Mouse (Mus musculus): ENCODE measurements around the gene Pla2g2e. TPM values are rescaled to one million over a fixed set of nuclear protein-coding genes. Genes with fewer than 3 reads are reported as not detected.

Gene Pla2g2e
- polyA plus RNA-seq, 1 experiment from 2014 or later: not detected

DNA sequence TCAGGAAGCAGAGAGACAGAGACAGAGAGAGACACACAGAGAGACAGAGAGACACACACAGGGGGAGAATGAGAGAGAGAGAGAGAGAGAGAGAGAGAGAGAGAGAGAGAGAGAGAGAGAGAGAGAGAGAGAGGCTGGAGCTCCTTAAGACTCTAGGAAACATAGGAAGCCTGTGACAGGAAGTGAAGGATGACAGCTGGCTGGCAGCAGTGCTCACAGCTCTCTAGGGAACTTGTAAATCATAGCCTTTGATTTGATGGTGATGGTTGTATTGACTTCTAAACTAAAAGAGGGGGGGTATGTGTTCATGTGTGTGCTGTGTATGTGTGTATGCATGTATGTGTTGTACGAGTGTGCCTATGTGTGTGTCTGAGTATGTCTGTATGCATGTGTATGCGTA, 1.8 kb upstream of the Pla2g2e start:
- Histone ChIP-seq H3K9me3 (ENCODE audit: control insufficient read depth, low read length) (no peaks in the 10 kb centered on the region), H3K4me3 (ENCODE audit: low read depth, low read length) (no peak overlapping the region), H3K4me2 (replicated peaks; ENCODE audit: low read depth) (no peak overlapping the region), H3K27me3 (ENCODE audit: control insufficient read depth, insufficient read depth, low read length) (no peaks in the 10 kb centered on the region), H3K27ac (replicated peaks) (no peak overlapping the region), H3K4me1 (replicated peaks; ENCODE audit: control insufficient read depth, insufficient read depth) (no peaks in the 10 kb centered on the region), H3K9ac (ENCODE audit: low read length) (no peak overlapping the region), H3K36me3 (ENCODE audit: control insufficient read depth, insufficient read depth, low read length) (no peaks in the 10 kb centered on the region)
- TF ChIP-seq CTCF (IDR thresholded peaks at IDR 0.05; ENCODE audit: low read depth): no peak
- TF ChIP-seq EP300 (optimal IDR thresholded peaks at IDR 0.05): no peak
- WGBS: 88% methylated on average over 2 of the region's 2 CpGs
- DNase-seq (ENCODE audit: low spot score): no peak
- no peak for ATAC-seq (ENCODE audit: low FRiP score, low TSS enrichment)

DNA sequence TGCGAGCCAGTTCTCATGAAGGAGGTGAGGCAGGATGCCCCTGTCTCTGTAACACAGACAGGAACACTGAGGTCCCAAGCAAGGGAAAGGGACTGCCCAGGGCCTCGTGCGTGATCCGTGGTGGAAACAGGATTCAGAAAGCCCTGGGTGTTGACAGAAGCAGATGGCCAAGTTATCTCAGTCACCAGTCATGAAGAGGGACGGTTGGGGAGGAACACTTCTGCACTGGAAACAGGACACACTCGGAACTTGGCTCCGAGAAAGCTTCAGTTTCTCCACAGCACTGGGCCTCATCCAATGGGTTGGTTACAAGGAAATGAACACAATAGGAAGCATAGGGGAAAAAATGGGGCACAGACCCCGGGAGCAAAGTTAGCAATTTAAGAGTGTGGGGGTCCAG, 1.0 kb downstream of the Pla2g2e start:
- Histone ChIP-seq H3K9me3 (ENCODE audit: control insufficient read depth, low read length) (no peaks in the 10 kb centered on the region), H3K4me3 (ENCODE audit: low read depth, low read length) (no peak overlapping the region), H3K4me2 (replicated peaks; ENCODE audit: low read depth) (no peak overlapping the region), H3K4me1 (replicated peaks; ENCODE audit: control insufficient read depth, insufficient read depth) (no peaks in the 10 kb centered on the region), H3K36me3 (ENCODE audit: control insufficient read depth, insufficient read depth, low read length) (no peaks in the 10 kb centered on the region), H3K9ac (ENCODE audit: low read length) (no peak overlapping the region), H3K27me3 (ENCODE audit: control insufficient read depth, insufficient read depth, low read length) (no peaks in the 10 kb centered on the region), H3K27ac (replicated peaks) (no peak overlapping the region)
- WGBS: 58% methylated on average over 8 of the region's 8 CpGs
- no peak for DNase-seq (ENCODE audit: low spot score)
- TF ChIP-seq CTCF (IDR thresholded peaks at IDR 0.05; ENCODE audit: low read depth) (no peak), EP300 (optimal IDR thresholded peaks at IDR 0.05) (no peak)
- no peak for ATAC-seq (ENCODE audit: low FRiP score, low TSS enrichment)

DNA sequence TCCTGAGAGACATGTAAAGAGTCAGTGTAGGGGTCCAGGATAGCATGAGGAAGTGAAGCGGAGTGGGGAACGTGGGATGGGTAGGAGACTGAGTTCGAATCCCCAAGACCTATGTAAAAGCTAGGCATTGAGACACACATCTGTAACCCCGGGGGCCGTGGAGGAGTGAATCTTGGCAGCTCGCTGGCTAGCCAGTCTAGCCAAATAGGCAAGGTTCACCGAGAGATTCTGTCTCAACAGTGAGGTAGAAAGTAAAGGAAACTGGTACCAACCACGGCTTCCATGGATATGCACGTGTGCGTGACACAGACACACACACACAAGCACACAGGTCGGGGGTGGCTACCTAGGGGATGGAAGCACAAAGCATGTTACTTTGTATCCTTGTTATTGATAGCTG, 2.1 kb downstream of the Pla2g2e start:
- Histone ChIP-seq H3K4me1 (replicated peaks; ENCODE audit: control insufficient read depth, insufficient read depth) (no peaks in the 10 kb centered on the region), H3K9ac (ENCODE audit: low read length) (no peak overlapping the region), H3K4me3 (ENCODE audit: low read depth, low read length) (no peak overlapping the region), H3K4me2 (replicated peaks; ENCODE audit: low read depth) (no peak overlapping the region), H3K36me3 (ENCODE audit: control insufficient read depth, insufficient read depth, low read length) (no peaks in the 10 kb centered on the region), H3K9me3 (ENCODE audit: control insufficient read depth, low read length) (no peaks in the 10 kb centered on the region), H3K27me3 (ENCODE audit: control insufficient read depth, insufficient read depth, low read length) (no peaks in the 10 kb centered on the region), H3K27ac (replicated peaks) (no peak overlapping the region)
- TF ChIP-seq CTCF (IDR thresholded peaks at IDR 0.05; ENCODE audit: low read depth) (no peak), EP300 (optimal IDR thresholded peaks at IDR 0.05) (no peak)
- ATAC-seq (ENCODE audit: low FRiP score, low TSS enrichment) (no peak), DNase-seq (ENCODE audit: low spot score) (no peak)
- WGBS: 86% methylated on average over 11 of the region's 11 CpGs

DNA sequence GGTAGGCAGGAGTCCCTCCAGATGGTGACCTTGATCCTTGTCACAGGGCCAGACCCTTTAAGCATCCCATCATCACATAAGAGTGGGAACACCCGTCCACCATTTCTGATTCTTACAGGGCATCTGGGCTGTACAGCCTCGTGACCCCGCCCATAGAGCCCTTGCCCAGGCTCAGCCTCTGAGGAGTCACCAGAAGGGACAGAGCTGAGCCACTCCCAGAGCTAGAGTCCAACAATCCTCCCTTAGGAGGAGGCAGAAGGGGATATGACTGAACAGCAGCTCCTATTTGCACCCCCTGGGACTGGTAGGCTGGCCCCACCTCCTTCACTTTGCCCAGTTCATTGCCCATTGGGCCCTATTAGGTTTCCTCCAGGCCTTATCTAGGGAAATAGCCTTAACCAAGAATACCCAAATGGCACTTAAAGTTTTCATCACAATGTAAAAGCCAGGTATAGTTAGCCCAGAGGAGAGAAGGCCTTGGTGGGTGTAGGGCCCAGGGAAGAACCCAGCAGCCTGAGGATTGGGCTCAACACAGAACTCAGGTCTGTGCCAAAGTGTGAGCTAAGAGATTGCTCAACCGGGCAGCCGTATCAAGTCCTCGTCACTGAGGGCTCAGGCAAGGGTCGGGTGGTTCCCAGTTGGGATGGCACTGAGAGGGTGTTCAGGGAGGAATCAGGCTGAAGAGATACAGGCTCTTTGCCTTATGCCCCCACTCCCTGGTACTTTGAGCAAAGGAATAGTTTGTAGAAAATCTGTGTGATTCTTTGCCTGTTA, 3.3 kb downstream of the Pla2g2e start:
- 75% methylated on average over 7 of the region's 7 CpGs for WGBS

DNA sequence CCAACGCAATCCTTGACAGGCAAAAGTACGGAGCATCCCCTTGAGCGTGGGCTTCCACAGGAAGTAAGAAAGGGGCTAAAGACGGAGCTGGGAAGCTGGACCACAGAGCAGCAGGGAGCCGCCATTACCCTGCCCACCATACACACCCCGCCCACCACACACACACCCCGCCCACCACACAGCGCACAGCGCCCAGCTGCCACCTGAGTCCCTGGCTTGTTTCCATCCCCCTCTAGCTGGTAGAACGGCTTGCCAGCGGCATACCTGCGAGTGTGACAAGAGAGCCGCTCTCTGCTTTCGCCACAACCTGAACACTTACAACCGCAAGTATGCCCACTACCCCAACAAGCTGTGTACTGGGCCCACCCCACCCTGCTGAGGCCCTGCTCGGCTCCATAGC, 4.4 kb downstream of the Pla2g2e start:
- TF ChIP-seq CTCF (IDR thresholded peaks at IDR 0.05; ENCODE audit: low read depth) (no peak), EP300 (optimal IDR thresholded peaks at IDR 0.05) (no peak)
- no peak overlapping the region for H3K4me2 ChIP-seq (replicated peaks; ENCODE audit: low read depth)
- no peaks in the 10 kb centered on the region for H3K9me3 ChIP-seq (ENCODE audit: control insufficient read depth, low read length)
- DNase-seq (ENCODE audit: low spot score): peak; percentile 54
- no peak overlapping the region for H3K27ac ChIP-seq (replicated peaks)
- ATAC-seq (ENCODE audit: low FRiP score, low TSS enrichment): no peak
- no peaks in the 10 kb centered on the region for H3K27me3 ChIP-seq (ENCODE audit: control insufficient read depth, insufficient read depth, low read length)
- H3K4me3 ChIP-seq (ENCODE audit: low read depth, low read length): no peak overlapping the region
- no peaks in the 10 kb centered on the region for H3K4me1 ChIP-seq (replicated peaks; ENCODE audit: control insufficient read depth, insufficient read depth)
- H3K9ac ChIP-seq (ENCODE audit: low read length): no peak overlapping the region
- WGBS: 11% methylated on average over 13 of the region's 16 CpGs
- no peaks in the 10 kb centered on the region for H3K36me3 ChIP-seq (ENCODE audit: control insufficient read depth, insufficient read depth, low read length)

More for the DNA sequence above, 3.3 kb downstream of the Pla2g2e start:
- H3K4me3 ChIP-seq (ENCODE audit: low read depth, low read length): no peak overlapping the region
- H3K36me3 ChIP-seq (ENCODE audit: control insufficient read depth, insufficient read depth, low read length): no peaks in the 10 kb centered on the region
- H3K27ac ChIP-seq (replicated peaks): no peak overlapping the region
- no peaks in the 10 kb centered on the region for H3K27me3 ChIP-seq (ENCODE audit: control insufficient read depth, insufficient read depth, low read length)
- no peaks in the 10 kb centered on the region for H3K4me1 ChIP-seq (replicated peaks; ENCODE audit: control insufficient read depth, insufficient read depth)
- H3K9me3 ChIP-seq (ENCODE audit: control insufficient read depth, low read length): no peaks in the 10 kb centered on the region
- H3K4me2 ChIP-seq (replicated peaks; ENCODE audit: low read depth): no peak overlapping the region
- TF ChIP-seq CTCF (IDR thresholded peaks at IDR 0.05; ENCODE audit: low read depth) (no peak), EP300 (optimal IDR thresholded peaks at IDR 0.05) (no peak)
- ATAC-seq (ENCODE audit: low FRiP score, low TSS enrichment) (no peak), DNase-seq (ENCODE audit: low spot score) (no peak)
- H3K9ac ChIP-seq (ENCODE audit: low read length): no peak overlapping the region

DNA sequence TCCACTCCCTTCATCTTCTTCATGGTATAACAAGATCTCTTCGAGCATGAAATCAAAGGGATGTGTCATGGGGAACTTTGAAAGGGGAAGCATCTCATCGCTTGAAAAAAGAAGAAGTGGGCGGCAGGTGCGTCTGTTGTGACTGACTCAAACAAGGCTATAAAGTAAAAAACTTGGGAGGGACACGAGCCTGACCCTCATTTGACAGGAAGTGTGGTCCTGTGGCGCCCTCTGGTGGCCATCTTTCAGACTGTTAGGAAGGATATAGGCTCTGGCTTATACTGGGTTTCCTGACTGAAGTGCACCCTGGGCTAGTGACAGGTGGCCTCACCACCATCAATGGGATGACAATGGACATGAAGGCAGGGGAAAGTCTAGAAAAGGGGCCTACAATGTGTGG, 6.5 kb downstream of the Pla2g2e start:
- no peaks in the 10 kb centered on the region for H3K36me3 ChIP-seq (ENCODE audit: control insufficient read depth, insufficient read depth, low read length)
- no peaks in the 10 kb centered on the region for H3K4me1 ChIP-seq (replicated peaks; ENCODE audit: control insufficient read depth, insufficient read depth)
- no peak overlapping the region for H3K27ac ChIP-seq (replicated peaks)
- no peak for TF ChIP-seq EP300 (optimal IDR thresholded peaks at IDR 0.05)
- peak; percentile 92 for TF ChIP-seq CTCF (IDR thresholded peaks at IDR 0.05; ENCODE audit: low read depth)
- no peaks in the 10 kb centered on the region for H3K9me3 ChIP-seq (ENCODE audit: control insufficient read depth, low read length)
- no peak overlapping the region for H3K4me3 ChIP-seq (ENCODE audit: low read depth, low read length)
- H3K9ac ChIP-seq (ENCODE audit: low read length): no peak overlapping the region
- peak; percentile 72; the same call in 1 of the 2 replicates for ATAC-seq (ENCODE audit: low FRiP score, low TSS enrichment)
- H3K4me2 ChIP-seq (replicated peaks; ENCODE audit: low read depth): no peak overlapping the region
- 18% methylated on average over 6 of the region's 6 CpGs for WGBS
- DNase-seq (ENCODE audit: low spot score): peak; percentile 87
- no peaks in the 10 kb centered on the region for H3K27me3 ChIP-seq (ENCODE audit: control insufficient read depth, insufficient read depth, low read length)
